Mouse (Mus musculus) myocyte (in vitro differentiated cells): ENCODE results near the gene Ppard. TPM values are rescaled to one million over a fixed set of nuclear protein-coding genes. Genes with fewer than 3 reads are reported as not detected.
A peak's percentile ranks its signal among the peaks of the same experiment; 100 is the strongest.

Experiments used
- H3K27me3 ChIP-seq: one replicate; pipeline ENCODE4 v1.6.1; 2011; ENCODE audit not compliant: control insufficient read depth, insufficient read depth, insufficient read length
- H3K36me3 ChIP-seq: one replicate; pipeline ENCODE4 v1.6.1; 2011; ENCODE audit not compliant: control insufficient read depth, insufficient read depth
- H3K4me2 ChIP-seq: one replicate; pipeline ENCODE4 v1.6.1; 2011; ENCODE audit warnings: low read depth, control low read depth
- H3K4me3 ChIP-seq: one replicate; pipeline ENCODE4 v1.5.1; 2011; ENCODE audit warnings: mild to moderate bottlenecking, control low read depth, moderate library complexity
- H3K79me2 ChIP-seq: one replicate; pipeline ENCODE4 v1.6.1; 2011; ENCODE audit not compliant: control insufficient read depth, insufficient read depth
- H3ac ChIP-seq: one replicate; pipeline ENCODE4 v1.6.1; 2011; ENCODE audit not compliant: control insufficient read depth, insufficient read length
- CEBPB ChIP-seq: IDR thresholded peaks from 2 replicates; pipeline ENCODE4 v1.6.1; 2011; ENCODE audit warnings: mild to moderate bottlenecking, moderate library complexity; ENCODE audit not compliant: poor library complexity, insufficient read depth, severe bottlenecking
- E2F4 ChIP-seq: IDR thresholded peaks from one replicate; pipeline ENCODE4 v1.6.1; 2011; ENCODE audit warnings: mild to moderate bottlenecking, control low read depth, moderate library complexity; ENCODE audit not compliant: insufficient read depth
- MAX ChIP-seq: IDR thresholded peaks from one replicate; pipeline ENCODE4 v1.6.1; 2011; ENCODE audit warnings: low read depth, mild to moderate bottlenecking, control low read depth
- MYOD1 ChIP-seq, 3 experiments: IDR thresholded peaks; one replicate each; pipeline ENCODE4 v1.6.1; 2011; ENCODE audit warnings: control low read depth in 2 of 3, low read depth in 2 of 3, mild to moderate bottlenecking in 2 of 3, moderate library complexity in 1 of 3; ENCODE audit not compliant: insufficient read length in 2 of 3, control insufficient read depth in 1 of 3
- MYOG ChIP-seq, 3 experiments: IDR thresholded peaks; one replicate each; pipeline ENCODE4 v1.6.1; 2011; ENCODE audit warnings: control low read depth in 2 of 3, low read depth in 2 of 3, mild to moderate bottlenecking in 2 of 3; ENCODE audit not compliant: insufficient read length in 2 of 3, control insufficient read depth in 1 of 3, insufficient read depth in 1 of 3
- POLR2A ChIP-seq: IDR thresholded peaks from one replicate; pipeline ENCODE4 v1.6.1; 2011; ENCODE audit warnings: low read depth, mild to moderate bottlenecking, control low read depth, moderate library complexity; ENCODE audit not compliant: insufficient read length
- POLR2AphosphoS2 ChIP-seq: IDR thresholded peaks from one replicate; pipeline ENCODE4 v1.6.1; 2011; ENCODE audit warnings: low read depth, control low read depth; ENCODE audit not compliant: insufficient read length
- REST ChIP-seq: IDR thresholded peaks from one replicate; pipeline ENCODE4 v1.6.1; 2011; ENCODE audit warnings: mild to moderate bottlenecking, control low read depth, moderate library complexity; ENCODE audit not compliant: insufficient read depth, insufficient read length
- SRF ChIP-seq: IDR thresholded peaks from one replicate; pipeline ENCODE4 v1.6.1; 2011; ENCODE audit warnings: low read depth; ENCODE audit not compliant: control insufficient read depth, insufficient read length
- TCF12 ChIP-seq: IDR thresholded peaks from one replicate; pipeline ENCODE4 v1.6.1; 2011; ENCODE audit warnings: mild to moderate bottlenecking, control low read depth; ENCODE audit not compliant: poor library complexity, insufficient read depth, severe bottlenecking
- TCF3 ChIP-seq: IDR thresholded peaks from one replicate; pipeline ENCODE4 v1.6.1; 2011; ENCODE audit warnings: low read depth, control low read depth; ENCODE audit not compliant: insufficient read length
- USF1 ChIP-seq: IDR thresholded peaks from one replicate; pipeline ENCODE4 v1.6.1; 2011; ENCODE audit warnings: low read depth, mild to moderate bottlenecking, control low read depth, moderate library complexity
- polyA plus RNA-seq: library from polyadenylated mRNA; unstranded; fragments of >200 nt; fragmentation: generic; extraction: Trizol; gene quantifications from one replicate; pipeline ENCODE4 v1.2.1, GENCODE M21; 2012; ENCODE audit warnings: missing spikeins

Gene Ppard
- polyA plus RNA-seq, 1 experiment: 32.6 TPM

- Histone ChIP-seq H3K4me3 (no peak overlapping the region), H3K4me2 (peak overlapping the region; percentile 55)
Measured at GRCm38 (mm10) chr17:28279780-28280422, 47.4 kb downstream of the Ppard start.

GRCm38 (mm10) chr17:28280423-28280800 lies 47.9 kb downstream of the Ppard start:
- H3K27me3 ChIP-seq: no peaks in the 10 kb centered on the region
- H3K36me3 ChIP-seq: no peaks in the 10 kb centered on the region
- no peak overlapping the region for H3K4me3 ChIP-seq
- H3ac ChIP-seq: no peak overlapping the region
- peaks cover 6% of the 10 kb centered on the region for H3K79me2 ChIP-seq
- TF ChIP-seq POLR2A (peak; percentile 11), TCF12 (no peak), REST (no peak)
- H3K4me2 ChIP-seq: peak overlapping the region; percentile 55

More at GRCm38 (mm10) chr17:28279780-28280422, 47.4 kb downstream of the Ppard start:
- no peaks in the 10 kb centered on the region for H3K27me3 ChIP-seq
- H3ac ChIP-seq: no peak overlapping the region
- H3K79me2 ChIP-seq: peaks cover 6% of the 10 kb centered on the region
- no peaks in the 10 kb centered on the region for H3K36me3 ChIP-seq
- TF ChIP-seq MYOG (IDR thresholded peaks at IDR 0.05; ENCODE audit: control insufficient read depth in 1 of 3, insufficient read depth in 1 of 3, insufficient read length in 2 of 3, low read depth in 2 of 3) (peak; percentile 25 to 71 (median 35)), POLR2A (no peak), USF1 (no peak), MYOD1 (IDR thresholded peaks at IDR 0.05; ENCODE audit: control insufficient read depth in 1 of 3, insufficient read length in 2 of 3, low read depth in 2 of 3) (peak in 2 of 3 experiments; percentile 46 to 71), TCF3 (no peak), POLR2AphosphoS2 (no peak), CEBPB (no peak), TCF12 (no peak)

DNA sequence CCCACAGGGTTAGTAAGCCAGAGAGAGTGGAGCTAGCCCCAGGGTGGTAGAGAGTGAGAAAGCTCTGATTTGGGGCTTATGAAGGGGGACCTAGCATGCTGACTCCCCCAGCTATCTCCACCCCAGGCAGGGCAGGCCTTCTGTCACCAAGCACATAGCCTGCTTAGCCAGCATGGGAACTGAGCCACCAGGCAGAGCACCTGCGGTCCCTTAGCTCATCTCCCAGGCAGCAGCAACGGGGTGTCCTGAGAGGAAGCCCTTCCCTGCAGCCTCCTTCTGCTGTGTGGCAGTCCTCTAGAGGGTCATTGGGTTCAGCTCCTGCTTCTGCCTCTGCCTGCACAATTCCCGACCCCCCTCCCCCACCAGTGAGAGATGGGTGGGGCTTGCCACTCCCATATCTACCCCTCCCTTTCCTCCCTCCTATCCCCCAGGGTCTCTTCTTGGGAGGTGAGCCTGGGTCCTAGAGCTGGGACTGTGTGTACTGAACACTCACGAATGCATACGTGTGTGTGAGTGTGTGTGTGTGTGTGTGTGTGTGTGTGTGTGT lies 48.4 kb downstream of the Ppard start:
- H3K36me3 ChIP-seq: no peaks in the 10 kb centered on the region
- peak overlapping the region; percentile 55 for H3K4me2 ChIP-seq
- no peaks in the 10 kb centered on the region for H3K27me3 ChIP-seq
- no peak overlapping the region for H3ac ChIP-seq
- peaks cover 6% of the 10 kb centered on the region for H3K79me2 ChIP-seq
- TF ChIP-seq REST (no peak), POLR2A (peak; percentile 1), USF1 (no peak)
- no peak overlapping the region for H3K4me3 ChIP-seq

DNA sequence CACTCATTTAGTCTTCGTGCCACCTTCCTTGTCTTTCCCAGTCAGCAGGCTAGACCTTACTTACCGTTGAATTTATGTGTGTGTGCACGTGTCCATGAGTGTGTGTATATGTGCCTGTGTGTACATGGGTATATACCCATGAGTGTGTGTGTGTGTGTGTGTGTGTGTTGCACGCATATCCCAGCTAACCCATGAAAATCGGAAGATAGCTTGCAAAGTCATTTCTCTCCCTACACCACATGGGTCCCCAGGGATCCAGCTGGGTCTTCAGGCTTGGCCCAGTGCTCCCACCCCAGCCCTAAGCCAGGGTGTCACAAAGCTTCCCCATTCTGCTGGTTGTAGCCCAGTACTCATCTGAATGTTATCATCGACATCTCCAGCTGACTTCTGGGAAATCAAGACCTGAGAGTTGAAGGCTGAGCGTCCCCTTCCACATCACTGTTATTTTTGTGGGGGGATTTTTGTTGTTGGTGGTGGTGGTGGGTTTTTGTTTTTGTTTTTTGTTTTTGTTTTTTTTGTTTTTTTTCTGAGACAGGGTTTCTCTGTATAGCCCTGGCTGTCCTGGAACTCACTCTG lies 49.5 kb downstream of the Ppard start:
- TF ChIP-seq REST (no peak), MAX (no peak), E2F4 (no peak), MYOD1 (IDR thresholded peaks at IDR 0.05; ENCODE audit: control insufficient read depth in 1 of 3, insufficient read length in 2 of 3, low read depth in 2 of 3) (no peak), USF1 (no peak), POLR2AphosphoS2 (no peak), CEBPB (no peak), MYOG (IDR thresholded peaks at IDR 0.05; ENCODE audit: control insufficient read depth in 1 of 3, insufficient read depth in 1 of 3, insufficient read length in 2 of 3, low read depth in 2 of 3) (no peak), SRF (no peak)
- no peak overlapping the region for H3ac ChIP-seq
- H3K79me2 ChIP-seq: peaks cover 6% of the 10 kb centered on the region
- H3K4me3 ChIP-seq: no peak overlapping the region
- H3K27me3 ChIP-seq: no peaks in the 10 kb centered on the region
- no peak overlapping the region for H3K4me2 ChIP-seq
- no peaks in the 10 kb centered on the region for H3K36me3 ChIP-seq

GRCm38 (mm10) chr17:28283199-28283598 lies 50.7 kb downstream of the Ppard start:
- H3K27me3 ChIP-seq: no peaks in the 10 kb centered on the region
- H3ac ChIP-seq: no peak overlapping the region
- H3K4me2 ChIP-seq: no peak overlapping the region
- no peak overlapping the region for H3K4me3 ChIP-seq
- no peaks in the 10 kb centered on the region for H3K36me3 ChIP-seq
- peaks cover 6% of the 10 kb centered on the region for H3K79me2 ChIP-seq
- TF ChIP-seq USF1: no peak
- no peak for TF ChIP-seq MYOD1 (IDR thresholded peaks at IDR 0.05; ENCODE audit: control insufficient read depth in 1 of 3, insufficient read length in 2 of 3, low read depth in 2 of 3)
